Comparison of ENCODE assay signal across 8 mouse cellular contexts in the genomic region with DNA sequence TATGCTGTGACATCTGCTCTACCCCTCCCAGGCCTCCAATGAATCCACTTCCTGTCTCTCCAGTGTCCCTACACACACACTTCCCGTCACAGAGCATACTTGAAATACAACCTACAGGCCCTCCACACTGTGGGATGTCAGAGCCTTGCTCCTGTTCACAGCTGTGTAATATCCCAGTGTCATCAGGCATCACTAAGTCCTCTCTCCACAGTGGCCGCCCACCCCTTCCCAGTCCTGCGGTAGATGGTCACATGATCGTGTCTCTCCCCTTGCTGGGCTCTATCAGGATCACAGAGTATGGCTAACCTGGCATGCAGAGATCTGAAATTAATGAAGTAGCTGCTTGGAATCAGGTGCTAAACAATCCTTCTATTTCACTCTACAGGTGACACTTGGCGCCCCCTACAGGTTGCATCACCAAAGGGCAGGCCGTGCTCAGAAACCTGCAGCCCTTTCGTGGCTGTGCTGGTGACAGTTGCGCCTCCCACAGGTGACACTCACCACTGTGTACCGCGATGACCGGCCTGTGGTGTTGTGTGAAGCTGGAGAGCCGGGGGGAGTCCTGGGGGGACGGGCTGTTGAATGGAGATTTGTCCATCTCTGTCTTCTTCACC.
DNase-seq lines count a peak whose midpoint lies in the region.

No protein-coding gene starts in this region.

- peak; percentile 57 for DNase-seq in embryo, embryonic 11 days
- no peak for DNase-seq in embryo, embryonic 9.5 days (ENCODE audit: extremely low spot score)
- peak; percentile 58 for DNase-seq in retina, adult 2 months (ENCODE audit: low read depth, low spot score)
- DNase-seq in retina, postnatal 1 day: no peak
- peak; percentile 85 to 94 for DNase-seq in cerebellum, postnatal 14 days
- DNase-seq in kidney, postnatal 36 days: peak; percentile 64 to 85
- DNase-seq in spleen, postnatal 10 days (ENCODE audit: low spot score in 2 of 2): peak; percentile 71 to 86
- no peak for DNase-seq in right cerebral cortex, postnatal 10 days (ENCODE audit: low spot score in 2 of 2)

Comparison
In these comparisons a context has a peak if more than half of its experiments do, and no peak if none do; other contexts are left out.
1. DNase-seq: peak in embryo, embryonic 11 days (single experiment), retina, adult 2 months (single experiment), cerebellum, postnatal 14 days (2 of 2), kidney, postnatal 36 days (2 of 2) and spleen, postnatal 10 days (2 of 2); none in embryo, embryonic 9.5 days (single experiment), retina, postnatal 1 day (single experiment) and right cerebral cortex, postnatal 10 days (0 of 2).